Mouse (Mus musculus): Measurements from ENCODE around the gene Aoc3. TPM values are rescaled to one million over a fixed set of nuclear protein-coding genes. Genes with fewer than 3 reads are reported as not detected.
"Not testable (repeated sequence)": the region's sequence is repeated elsewhere in the genome, so short reads cannot be mapped to it uniquely, and the experiment has no call there.

Aoc3 gene
- total RNA-seq (2021) = 30.8 and 35.7 TPM in 2 replicates
- long read RNA-seq, full-length matches to known transcripts = 3 of 9 reads
- long read RNA-seq, partial matches to known transcripts = 3 of 9 reads
- long read RNA-seq, other reads (novel, unspliced or antisense) = 3 of 9 reads

GRCm38 (mm10) chr11:101330371-101330924 is at the start of gene Aoc3:
TSS of gene Aoc3 (plus strand) at chr11:101330605.
- no peak for DNase-seq

GRCm38 (mm10) chr11:101280837-101281236 is 49.6 kb upstream of the Aoc3 start:
- no peak for DNase-seq

GRCm38 (mm10) chr11:101282896-101283295 is 47.5 kb upstream of the Aoc3 start:
- no peak for DNase-seq

GRCm38 (mm10) chr11:101283805-101284204 is 46.6 kb upstream of the Aoc3 start:
- no peak for DNase-seq

- DNase-seq = peak; percentile 52
Measured at GRCm38 (mm10) chr11:101287306-101287705, 43.1 kb upstream of the Aoc3 start.

GRCm38 (mm10) chr11:101291231-101291630 is 39.2 kb upstream of the Aoc3 start:
- DNase-seq = no peak

GRCm38 (mm10) chr11:101295191-101295590 is 35.2 kb upstream of the Aoc3 start:
- DNase-seq = no peak

GRCm38 (mm10) chr11:101300881-101301280 is 29.5 kb upstream of the Aoc3 start:
- DNase-seq = no peak

GRCm38 (mm10) chr11:101301299-101302003 is 29.0 kb upstream of the Aoc3 start:
- DNase-seq = no peak

- DNase-seq = peak; percentile 98
Measured at GRCm38 (mm10) chr11:101302004-101302798, 28.2 kb upstream of the Aoc3 start, which contains the start of gene Becn1. TSS of gene Becn1 (minus strand) at chr11:101302286.

- DNase-seq = no peak
Measured at GRCm38 (mm10) chr11:101307744-101308143, 22.7 kb upstream of the Aoc3 start.

GRCm38 (mm10) chr11:101311083-101311482 is 19.3 kb upstream of the Aoc3 start:
- DNase-seq = no peak

- no peak for DNase-seq
Measured at GRCm38 (mm10) chr11:101312150-101312549, 18.3 kb upstream of the Aoc3 start.

GRCm38 (mm10) chr11:101314567-101314966 is 15.8 kb upstream of the Aoc3 start:
- DNase-seq = no peak

GRCm38 (mm10) chr11:101315082-101315650 is 15.2 kb upstream of the Aoc3 start:
- no peak for DNase-seq

- peak; percentile 93 for DNase-seq
Measured at GRCm38 (mm10) chr11:101315665-101316500, 14.5 kb upstream of the Aoc3 start, which contains the start of gene Psme3. TSS of gene Psme3 (plus strand) at chr11:101316213.

- no peak for DNase-seq
Measured at GRCm38 (mm10) chr11:101316501-101316917, 13.9 kb upstream of the Aoc3 start.

GRCm38 (mm10) chr11:101323609-101324008 is 6.8 kb upstream of the Aoc3 start:
- peak; percentile 73 for DNase-seq

GRCm38 (mm10) chr11:101324763-101325162 is 5.6 kb upstream of the Aoc3 start, which contains the start of gene Aoc2:
TSS of gene Aoc2 (plus strand) at chr11:101325063.
- DNase-seq = no peak

- DNase-seq = not testable (repeated sequence)
Measured at GRCm38 (mm10) chr11:101325201-101325600, 5.2 kb upstream of the Aoc3 start.

- DNase-seq = no peak
Measured at GRCm38 (mm10) chr11:101326147-101326546, 4.3 kb upstream of the Aoc3 start.

Measured in adrenal gland, postnatal 25 days (tissue).